Mouse (Mus musculus): Measurements from ENCODE around the gene Nudt4. TPM values are rescaled to one million over a fixed set of nuclear protein-coding genes. Genes with fewer than 3 reads are reported as not detected.

Nudt4 gene
- polyA plus RNA-seq, 1 experiment from 2014 or later: 69.0 TPM

- under 1% methylated on average over 7 of the region's 7 CpGs for WGBS
- no peak for ATAC-seq
Measured at GRCm38 (mm10) chr10:95501033-95501432, 62.9 kb downstream of the Nudt4 start.

More at GRCm38 (mm10) chr10:95501033-95501432, 62.9 kb downstream of the Nudt4 start:
- Histone ChIP-seq H3K4me3 (replicated peaks; ENCODE audit: low read length) (peak overlapping the region; percentile 82), H3K9me3 (ENCODE audit: control insufficient read depth, low read length) (no peaks in the 10 kb centered on the region), H3K27me3 (replicated peaks; ENCODE audit: control insufficient read depth, insufficient read depth, low read length) (no peaks in the 10 kb centered on the region), H3K36me3 (ENCODE audit: control insufficient read depth, insufficient read depth) (no peaks in the 10 kb centered on the region), H3K4me2 (ENCODE audit: low read length) (peak overlapping the region; percentile 51), H3K27ac (ENCODE audit: low read length) (no peak overlapping the region), H3K9ac (replicated peaks; ENCODE audit: low read depth, low read length) (peak overlapping the region; percentile 92), H3K4me1 (replicated peaks; ENCODE audit: control insufficient read depth, insufficient read depth, low read length) (peaks cover 8% of the 10 kb centered on the region)

Small RNA genes within 50 kb of the gene (microRNA-seq; reads per million reads assigned to microRNA genes)
- gene Mir3058: 10.0 reads per million, percentile 29 among the genes with 10 or more reads in this experiment

Other genes with a start within 250 kb of the Nudt4 start
- gene Cradd, start 240.0 kb downstream of the Nudt4 start, polyA plus RNA-seq (2015; fragmentation: Nextera tagmentation; extraction: Ambion mirVana): 8.3 and 10.4 TPM in 2 replicates
- gene Socs2, start 147.0 kb downstream of the Nudt4 start, polyA plus RNA-seq (2015; fragmentation: Nextera tagmentation; extraction: Ambion mirVana): 145 and 161 TPM in 2 replicates
- gene Mrpl42, start 62.2 kb downstream of the Nudt4 start, polyA plus RNA-seq (2015; fragmentation: Nextera tagmentation; extraction: Ambion mirVana): 220 and 229 TPM in 2 replicates
- 400 TPM in 2 replicates for gene Ube2n, start 49.0 kb downstream of the Nudt4 start, polyA plus RNA-seq (2015; fragmentation: Nextera tagmentation; extraction: Ambion mirVana)
- not detected in 2 replicates for gene Anapc15-ps, start 109.3 kb upstream of the Nudt4 start, polyA plus RNA-seq (2015; fragmentation: Nextera tagmentation; extraction: Ambion mirVana)